Mouse (Mus musculus) neural tube, embryonic 10.5 days (tissue): ENCODE data around the gene Rundc1.
"Not testable (repeated sequence)": the region's sequence is repeated elsewhere in the genome, so short reads cannot be mapped to it uniquely, and the experiment has no call there.

Experiments
- DNase-seq: peaks from one replicate; pipeline ENCODE4 v3.0.0-alpha.2; 2017; ENCODE audit warnings: low spot score; ENCODE audit errors: extremely low spot score

Gene Rundc1

GRCm38 (mm10) chr11:101465869-101466551, 41.1 kb downstream of the Rundc1 start, which contains the start of gene Vat1:
TSS of gene Vat1 (minus strand) at chr11:101466230.
- DNase-seq: peak; percentile 66

GRCm38 (mm10) chr11:101466552-101466950, 41.7 kb downstream of the Rundc1 start:
- DNase-seq: not testable (repeated sequence)

- peak; percentile 80 for DNase-seq
Measured at GRCm38 (mm10) chr11:101467477-101468262, 42.8 kb downstream of the Rundc1 start.

- peak; percentile 76 for DNase-seq
Measured at GRCm38 (mm10) chr11:101468263-101468688, 43.4 kb downstream of the Rundc1 start.

GRCm38 (mm10) chr11:101468731-101469130, 43.8 kb downstream of the Rundc1 start:
- DNase-seq: peak; percentile 52

- no peak for DNase-seq
Measured at GRCm38 (mm10) chr11:101469155-101469554, 44.3 kb downstream of the Rundc1 start.

GRCm38 (mm10) chr11:101470206-101470605, 45.3 kb downstream of the Rundc1 start:
- no peak for DNase-seq

- DNase-seq: no peak
Measured at GRCm38 (mm10) chr11:101471926-101472325, 47.0 kb downstream of the Rundc1 start.

GRCm38 (mm10) chr11:101472336-101472735, 47.5 kb downstream of the Rundc1 start:
- no peak for DNase-seq

- not testable (repeated sequence) for DNase-seq
Measured at GRCm38 (mm10) chr11:101473686-101474085, 48.8 kb downstream of the Rundc1 start.

GRCm38 (mm10) chr11:101474298-101474697, 49.4 kb downstream of the Rundc1 start:
- no peak for DNase-seq

- DNase-seq: not testable (repeated sequence)
Measured at GRCm38 (mm10) chr11:101476361-101476760, 51.5 kb downstream of the Rundc1 start.

- no peak for DNase-seq
Measured at GRCm38 (mm10) chr11:101477194-101477551, 52.3 kb downstream of the Rundc1 start.

- peak; percentile 30 for DNase-seq
Measured at GRCm38 (mm10) chr11:101477552-101478211, 52.8 kb downstream of the Rundc1 start.

- peak; percentile 70 for DNase-seq
Measured at GRCm38 (mm10) chr11:101479171-101479635, 54.3 kb downstream of the Rundc1 start.

GRCm38 (mm10) chr11:101480912-101481311, 56.0 kb downstream of the Rundc1 start:
- no peak for DNase-seq

- no peak for DNase-seq
Measured at GRCm38 (mm10) chr11:101483804-101484203, 58.9 kb downstream of the Rundc1 start.

GRCm38 (mm10) chr11:101484245-101484644, 59.4 kb downstream of the Rundc1 start:
- DNase-seq: no peak

GRCm38 (mm10) chr11:101484814-101485213, 59.9 kb downstream of the Rundc1 start:
- DNase-seq: no peak
